Mouse (Mus musculus): Measurements from ENCODE around the gene Plcb3.

Plcb3 gene

GRCm38 (mm10) chr19:6990712-6991111 is 14.4 kb upstream of the Plcb3 start:
- no peak for DNase-seq

GRCm38 (mm10) chr19:6989251-6989650 is 13.0 kb upstream of the Plcb3 start:
- DNase-seq: no peak

DNA sequence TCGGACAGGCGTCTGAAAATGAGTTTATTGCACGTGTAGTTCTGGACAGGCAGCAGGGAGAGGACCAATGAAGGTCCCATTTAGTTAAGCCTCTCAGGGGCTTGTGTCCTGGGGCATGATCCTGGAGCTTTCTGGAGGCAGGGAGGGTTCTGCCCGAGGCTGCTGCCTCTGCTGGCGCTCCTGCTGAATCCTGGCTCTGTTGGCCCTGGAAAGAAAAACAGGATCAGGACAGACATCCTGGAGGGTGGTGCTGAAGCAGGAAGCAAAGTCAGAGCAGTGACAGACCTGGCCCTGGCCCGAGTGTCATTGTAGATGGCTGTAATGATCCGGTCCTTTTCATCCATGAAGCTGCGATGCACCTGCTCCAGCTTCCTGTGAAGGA is 11.6 kb upstream of the Plcb3 start:
- no peak for DNase-seq

DNA sequence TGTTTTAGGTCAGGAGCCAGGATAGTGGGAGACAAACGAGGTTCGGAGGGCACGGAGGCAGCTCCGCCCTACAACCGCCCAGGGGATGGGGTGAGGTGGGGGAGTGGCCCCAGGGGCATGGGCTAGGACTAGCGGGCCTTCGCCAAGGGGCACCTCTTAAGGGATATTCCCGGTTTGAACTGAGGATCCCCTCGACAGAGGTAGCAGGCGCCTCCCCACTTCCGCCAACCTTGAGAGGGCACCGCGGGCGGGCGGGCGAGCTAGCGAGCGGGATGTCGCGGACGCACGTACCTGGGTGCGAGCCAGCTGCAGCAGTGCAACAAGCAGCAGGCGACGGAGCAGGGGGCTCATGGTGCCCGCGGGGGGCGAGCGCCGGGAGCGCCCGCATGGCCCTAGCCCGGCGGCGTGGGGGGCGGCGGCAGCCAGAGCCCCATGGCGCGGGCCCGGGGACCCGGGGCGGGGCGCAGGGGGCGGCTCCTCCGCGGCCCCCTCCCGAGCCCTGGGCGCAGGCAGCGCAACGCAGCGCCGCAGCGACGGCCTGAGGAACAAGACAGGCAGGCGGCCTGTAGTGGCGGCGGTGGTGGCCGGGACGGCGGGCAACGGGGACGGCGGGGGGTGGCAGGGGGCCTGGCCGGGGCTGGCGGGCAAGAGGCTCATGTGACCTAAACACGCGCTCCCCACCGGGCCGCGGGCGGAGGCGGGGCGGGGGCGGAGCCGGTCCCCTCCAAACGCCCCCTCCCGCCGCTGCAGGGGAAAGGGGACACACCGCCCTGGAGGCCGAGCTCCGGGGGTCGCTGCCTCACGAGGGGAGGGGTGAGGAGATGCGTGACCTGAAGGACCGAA is 11.0 kb upstream of the Plcb3 start, which contains the start of gene Vegfb:
Gene Vegfb, minus strand, starts transcription at position 591 of the 843 bp plus-strand sequence.
- peak; percentile 52 to 71 for DNase-seq

GRCm38 (mm10) chr19:6985951-6986708 is 9.9 kb upstream of the Plcb3 start:
- DNase-seq: no peak

GRCm38 (mm10) chr19:6985300-6985699 is 9.0 kb upstream of the Plcb3 start:
- DNase-seq: no peak

DNA sequence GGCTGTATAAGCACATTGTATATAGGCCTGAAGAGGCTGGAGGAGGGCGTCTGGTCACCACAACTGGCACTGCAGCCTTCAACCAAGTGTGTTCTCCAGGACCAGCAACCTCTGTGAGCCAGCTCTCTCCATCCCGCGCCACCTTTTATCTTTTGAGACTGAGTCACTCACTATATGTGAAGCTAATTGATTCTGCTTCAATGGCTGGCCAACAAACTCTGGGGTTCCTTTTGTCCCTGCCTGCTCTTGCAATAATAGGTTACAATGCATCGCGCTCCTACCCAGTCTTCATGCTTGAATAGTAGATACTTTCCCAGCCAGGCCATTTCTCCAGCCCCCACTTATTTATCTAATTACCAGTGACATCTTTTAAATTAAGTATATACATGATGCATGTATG is 7.4 kb upstream of the Plcb3 start:
- DNase-seq: no peak

DNA sequence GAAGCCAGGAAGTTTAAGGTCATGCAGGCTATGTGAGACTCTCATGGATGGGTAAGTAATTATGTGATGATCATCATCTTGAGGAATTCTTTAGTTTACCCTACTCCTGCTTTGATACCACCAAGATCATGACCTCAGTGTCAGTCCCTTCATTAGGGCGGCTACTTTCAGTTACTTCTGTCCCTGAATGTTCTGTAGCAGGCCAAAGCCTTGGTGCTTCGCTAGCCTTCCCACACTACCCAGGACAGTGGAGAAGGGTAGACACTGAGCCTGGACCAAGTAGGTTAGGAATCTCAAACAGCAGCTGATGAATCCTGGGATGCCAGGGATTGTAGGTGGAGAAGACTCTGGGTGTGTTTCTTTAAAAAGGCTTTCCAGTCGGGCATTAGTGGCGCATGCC is 5.2 kb upstream of the Plcb3 start:
- DNase-seq: no peak

GRCm38 (mm10) chr19:6980381-6981093 is 4.3 kb upstream of the Plcb3 start, which contains the start of gene Fkbp2:
Fkbp2 (minus strand) TSS chr19:6980501.
- DNase-seq: peak; percentile 97 to 98

- peak; percentile 99 for DNase-seq
Observed at GRCm38 (mm10) chr19:6979486-6980380, 3.5 kb upstream of the Plcb3 start.

DNA sequence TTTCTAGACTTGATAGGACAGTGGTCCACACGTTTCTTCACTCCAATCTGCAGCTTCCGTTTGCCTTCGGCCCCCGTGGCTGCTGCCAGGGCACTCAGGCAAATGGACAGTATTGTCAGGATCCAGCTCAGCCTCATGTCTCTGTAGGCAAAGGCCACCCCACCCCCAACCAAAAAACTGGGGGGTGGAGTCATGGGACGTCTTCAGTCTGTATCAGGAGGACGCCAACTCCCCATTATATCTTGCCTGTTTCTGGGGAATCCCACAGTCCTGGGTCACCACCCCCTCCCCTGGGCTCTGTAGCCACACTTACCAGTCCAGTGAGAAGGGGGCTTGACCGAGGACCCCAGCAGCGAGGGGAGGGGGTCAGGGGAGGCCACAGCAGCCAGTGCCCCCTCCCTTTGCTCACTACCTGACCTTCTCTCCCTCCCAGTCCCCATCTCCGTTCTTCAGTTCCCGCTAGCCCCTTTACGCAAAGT is 2.8 kb upstream of the Plcb3 start:
- DNase-seq: no peak

DNA sequence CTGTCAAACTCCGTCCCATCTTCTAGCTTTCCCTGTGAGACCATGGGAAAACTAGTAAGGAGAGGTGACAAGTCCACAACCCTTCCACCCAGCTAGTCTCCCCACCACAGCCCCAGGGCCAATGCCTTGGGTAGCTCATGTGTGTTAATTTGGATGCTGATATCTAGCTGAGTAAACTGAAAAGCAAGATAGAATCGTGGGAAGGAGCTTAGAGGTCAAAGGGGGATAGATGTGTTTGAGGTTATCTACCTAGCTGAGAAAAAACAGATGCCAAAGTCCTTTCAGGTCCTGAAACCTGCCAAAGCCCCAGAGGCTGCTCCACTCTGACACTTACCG is 2.3 kb upstream of the Plcb3 start:
- DNase-seq: no peak

DNA sequence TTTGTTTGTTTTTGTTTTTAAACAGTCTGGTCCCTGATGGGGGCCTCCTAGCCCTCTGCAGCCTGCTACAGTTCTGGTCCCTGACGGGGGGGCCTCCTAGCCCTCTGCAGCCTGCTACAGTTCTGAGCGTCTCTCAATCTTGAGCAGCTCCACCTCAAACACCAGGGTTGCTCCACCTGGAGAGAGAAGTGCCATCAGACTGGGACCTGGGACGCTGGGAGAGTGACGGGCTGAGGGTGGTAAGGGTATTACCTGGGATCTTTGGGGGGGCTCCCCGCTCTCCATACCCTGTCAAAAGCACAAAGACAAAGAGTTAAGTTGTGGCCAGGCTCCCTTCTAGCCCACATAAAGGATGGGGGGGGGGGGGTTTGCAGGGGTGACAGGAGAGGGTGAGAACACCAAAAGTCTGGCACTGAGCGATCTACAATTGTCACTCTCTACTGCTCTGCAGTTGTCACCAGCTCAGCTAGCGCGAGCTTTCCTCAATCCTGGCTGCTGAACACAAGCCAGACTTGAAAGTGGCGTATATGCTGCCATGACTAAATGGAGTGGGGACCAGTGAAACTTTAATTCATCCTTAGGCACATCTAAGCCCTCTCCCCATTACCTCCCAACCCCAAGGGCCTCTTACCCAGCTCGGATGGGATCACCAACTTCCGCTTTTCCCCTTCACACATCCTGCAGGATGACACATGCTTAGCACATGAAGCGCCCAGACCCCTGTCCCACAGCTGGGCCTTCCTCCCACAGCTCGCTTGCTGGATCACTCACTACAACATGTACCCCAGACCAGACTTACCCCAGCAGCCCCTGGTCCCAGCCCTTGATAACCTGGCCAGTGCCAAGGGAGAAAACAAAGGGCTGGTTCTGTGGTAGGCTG is 1.7 kb upstream of the Plcb3 start:
- no peak for DNase-seq

DNA sequence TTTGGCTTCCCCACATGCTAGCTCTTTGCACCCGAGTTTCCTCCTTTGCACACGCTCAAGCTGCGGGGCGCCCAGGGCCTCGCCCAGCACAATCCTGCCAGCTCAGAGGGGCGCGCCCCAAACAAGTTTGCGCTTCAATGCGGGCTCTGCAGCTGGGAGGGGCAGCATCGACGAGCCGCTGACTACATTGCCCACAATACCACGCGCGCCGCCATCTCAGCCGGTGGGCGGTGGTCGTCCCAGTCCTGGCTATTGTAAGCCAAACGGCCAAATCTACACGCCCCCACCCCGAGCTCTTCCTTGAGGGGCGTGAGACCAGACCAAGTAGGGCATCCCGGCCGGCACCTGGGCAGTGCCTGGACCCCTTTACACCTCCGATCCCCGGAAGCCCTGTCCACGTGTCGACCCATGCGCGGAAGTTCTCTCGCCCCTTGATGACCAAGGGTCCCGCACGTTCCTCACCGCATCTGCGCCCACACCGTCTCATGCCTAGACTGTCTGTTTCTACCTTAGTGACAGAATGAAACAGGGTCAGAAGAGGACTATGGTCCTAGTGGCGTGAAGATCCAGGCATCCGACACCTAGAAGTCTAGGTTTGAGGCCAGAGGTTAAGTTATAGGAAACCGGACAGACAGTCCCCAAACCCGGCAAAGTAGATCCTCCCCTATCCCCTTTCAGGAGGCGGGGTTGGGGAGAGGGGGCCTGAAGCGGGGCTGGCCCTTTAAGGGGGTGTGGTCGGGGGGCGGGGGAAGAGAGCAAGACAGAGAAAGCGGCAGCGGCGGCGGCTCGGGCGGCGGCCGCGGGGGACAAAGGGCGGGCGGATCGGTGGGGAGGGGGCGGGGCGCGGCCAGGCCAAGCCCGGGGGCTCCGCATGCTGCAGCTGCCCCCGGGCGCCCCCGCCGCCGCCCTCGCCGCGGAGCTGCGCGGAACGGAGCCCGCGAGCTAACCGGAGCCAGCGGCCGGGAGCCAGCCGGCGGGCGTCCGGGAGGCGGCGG is 1.8 kb downstream of the Plcb3 start, which contains the start of gene Ppp1r14b:
Gene Ppp1r14b, plus strand, starts transcription at position 758 of the 995 bp plus-strand sequence.
- peak; percentile 64 to 75 for DNase-seq

GRCm38 (mm10) chr19:6973581-6974190 is 2.6 kb downstream of the Plcb3 start:
- DNase-seq: no peak

DNA sequence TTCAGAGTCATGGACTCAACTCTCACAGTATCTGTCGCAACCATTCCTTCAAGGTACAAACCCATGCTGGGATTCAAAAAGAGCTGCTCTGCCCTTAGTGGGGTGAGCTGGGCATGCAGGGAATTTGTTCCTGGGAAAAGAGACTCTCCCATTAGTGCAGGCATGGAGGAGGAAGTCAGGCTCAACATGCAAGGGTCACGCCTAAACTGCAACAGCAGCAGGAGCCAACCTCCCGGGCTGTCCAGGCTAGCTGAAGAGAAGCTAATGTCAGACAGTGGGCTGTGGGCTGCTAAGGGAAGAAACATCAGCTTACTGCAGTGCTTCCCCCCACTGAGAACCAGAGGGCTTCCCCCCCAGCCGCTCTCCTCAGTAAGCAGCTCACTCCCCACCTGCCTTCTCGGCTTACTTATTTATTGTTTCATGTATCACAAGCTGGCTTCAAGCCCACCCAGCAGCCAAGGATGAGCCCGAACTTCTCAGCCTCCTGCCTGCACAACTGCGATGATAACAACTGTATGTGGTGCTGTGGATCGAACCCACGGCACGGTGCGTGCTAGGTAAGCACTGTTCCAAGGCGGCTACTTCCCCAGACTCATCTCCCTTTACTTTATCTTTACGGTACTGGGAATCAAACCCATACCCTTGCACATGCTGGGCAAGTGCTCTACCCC is 3.9 kb downstream of the Plcb3 start:
- DNase-seq: no peak

- no peak for DNase-seq
Observed at GRCm38 (mm10) chr19:6971644-6972043, 4.6 kb downstream of the Plcb3 start.

- DNase-seq: no peak
Observed at GRCm38 (mm10) chr19:6970460-6971085, 5.7 kb downstream of the Plcb3 start.
